Mouse (Mus musculus) spleen, adult 18-20 months (tissue): ENCODE measurements around the gene Gm28041.
A peak's percentile ranks its signal among the peaks of the same experiment; 100 is the strongest.
"Not testable (repeated sequence)": the region's sequence is repeated elsewhere in the genome, so short reads cannot be mapped to it uniquely, and the experiment has no call there.

Source experiments
- DNase-seq, 2 experiments: peaks; one replicate each; pipeline ENCODE4 v3.0.0; 2022; ENCODE audit warnings: mixed read lengths in 2 of 2

The Gm28041 gene

GRCm38 (mm10) chr13:67375050-67375911 lies at the start of gene Gm28041, which contains the start of gene Zfp456:
TSS of gene Gm28041 (minus strand) at chr13:67375733.
TSS of gene Zfp456 (minus strand) at chr13:67375810.
- DNase-seq: peak; percentile 72 to 81

- DNase-seq: not testable (repeated sequence)
These were observed 47.0 kb upstream of the Gm28041 start for GRCm38 (mm10) chr13:67422532-67422931.

GRCm38 (mm10) chr13:67421207-67421857 lies 45.8 kb upstream of the Gm28041 start, which contains the start of gene Zfp459:
TSS of gene Zfp459 (minus strand) at chr13:67421418.
- peak; percentile 25 to 60 for DNase-seq

GRCm38 (mm10) chr13:67420558-67421206 lies 45.1 kb upstream of the Gm28041 start:
- no peak for DNase-seq

GRCm38 (mm10) chr13:67416811-67417210 lies 41.3 kb upstream of the Gm28041 start:
- no peak for DNase-seq

GRCm38 (mm10) chr13:67415759-67416158 lies 40.2 kb upstream of the Gm28041 start:
- DNase-seq: no peak

- DNase-seq: not testable (repeated sequence)
These were observed 38.1 kb upstream of the Gm28041 start for GRCm38 (mm10) chr13:67413634-67414033.

GRCm38 (mm10) chr13:67399183-67399903 lies 23.8 kb upstream of the Gm28041 start, which contains the start of gene Zfp429:
TSS of gene Zfp429 (minus strand) at chr13:67399819.
- peak; percentile 60 to 71 for DNase-seq

- DNase-seq: not testable (repeated sequence)
These were observed 722 bp upstream of the Gm28041 start for GRCm38 (mm10) chr13:67376255-67376654.

- DNase-seq: peak; percentile 76 to 88
These were observed 15.3 kb downstream of the Gm28041 start, which contains the start of the genes Gm28044 and Zfp953 for GRCm38 (mm10) chr13:67360131-67360744. TSS of gene Gm28044 (minus strand) at chr13:67360536. TSS of gene Zfp953 (minus strand) at chr13:67360605.

- DNase-seq: no peak
These were observed 23.7 kb downstream of the Gm28041 start for GRCm38 (mm10) chr13:67351854-67352253.

- no peak for DNase-seq
These were observed 32.1 kb downstream of the Gm28041 start for GRCm38 (mm10) chr13:67343422-67343821.

GRCm38 (mm10) chr13:67332877-67333276 lies 42.7 kb downstream of the Gm28041 start:
- DNase-seq: no peak

- peak; percentile 66 to 80 for DNase-seq
These were observed 43.4 kb downstream of the Gm28041 start, which contains the start of gene Zfp595 for GRCm38 (mm10) chr13:67332019-67332724. TSS of gene Zfp595 (minus strand) at chr13:67332570.

- DNase-seq: no peak
These were observed 68.8 kb downstream of the Gm28041 start for GRCm38 (mm10) chr13:67306718-67307117.

GRCm38 (mm10) chr13:67305822-67306672 lies 69.5 kb downstream of the Gm28041 start, which contains the start of gene Zfp457:
TSS of gene Zfp457 (minus strand) at chr13:67306485.
- DNase-seq: peak; percentile 61 to 84
